Mouse (Mus musculus) layer of hippocampus, postnatal 10 days (tissue): ENCODE results near the gene Tns2. TPM values are rescaled to one million over a fixed set of nuclear protein-coding genes. Genes with fewer than 3 reads are reported as not detected.

Experiments
- DNase-seq, 2 experiments: peaks; one replicate each; pipeline ENCODE4 v3.0.0; 2021; ENCODE audit warnings: low spot score in 2 of 2
- total RNA-seq, 2 experiments: library from RNA; stranded (reverse); gene quantifications; 2 replicates each; pipeline ENCODE4 v1.2.3; 2021

The Tns2 gene
- total RNA-seq, 2 experiments from 2014 or later = 13.4 to 16.8 TPM

DNA sequence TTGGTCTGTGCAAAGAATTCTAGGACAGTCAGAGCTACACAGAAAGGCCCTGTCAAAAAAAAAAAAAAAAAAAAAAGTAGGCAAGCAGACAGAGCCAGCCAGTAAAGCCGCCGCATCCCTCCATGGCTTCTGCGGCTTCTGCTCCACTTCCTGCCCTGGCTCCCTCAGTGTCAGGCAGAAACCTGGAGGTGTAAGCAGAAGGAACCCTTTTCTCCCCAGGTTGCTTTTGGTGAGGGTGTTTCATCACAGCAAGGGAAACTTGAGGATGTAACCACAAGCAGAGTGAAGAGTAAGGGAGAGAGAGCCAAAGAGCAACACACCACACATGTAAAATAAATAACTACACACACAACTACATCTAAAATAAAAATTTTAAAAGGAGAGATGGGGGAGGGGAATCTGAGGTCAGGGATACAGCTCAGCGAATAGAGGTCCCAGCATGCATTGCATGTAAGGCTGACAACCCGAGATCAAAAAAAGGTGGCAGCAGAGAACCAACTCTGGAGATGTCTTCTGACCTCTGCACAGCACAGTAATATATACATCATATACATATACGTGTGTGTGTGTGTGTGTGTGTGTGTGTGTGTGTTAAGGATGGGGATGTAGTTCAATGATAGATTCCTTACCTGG lies 65.4 kb downstream of the Tns2 start:
- no peak for DNase-seq

Other genes starting within 250 kb of the Tns2 start
- 1 to 10 TPM; 5.4 to 6.9 TPM for gene Krt1, start 249.6 kb upstream of the Tns2 start, total RNA-seq
- 10 to 100 TPM in 1 of 2 experiments, 1 to 10 TPM in 1; 9.5 to 10.4 TPM for gene Krt77, start 230.7 kb upstream of the Tns2 start, total RNA-seq
- gene Krt76, start 207.5 kb upstream of the Tns2 start, total RNA-seq = not detected
- gene Krt4, start 175.7 kb upstream of the Tns2 start, total RNA-seq = not detected
- under 1 TPM; 0.34 to 0.51 TPM for gene Krt79, start 160.1 kb upstream of the Tns2 start, total RNA-seq
- gene Krt78, start 146.1 kb upstream of the Tns2 start, total RNA-seq = not detected
- gene Krt8, start 95.9 kb upstream of the Tns2 start, total RNA-seq = under 1 TPM in 1 of 2 experiments, not detected in 1; 0.71 TPM
- gene Krt18, start 72.2 kb upstream of the Tns2 start, total RNA-seq = 1 to 10 TPM in 1 of 2 experiments, under 1 TPM in 1; 0.85 to 1.6 TPM
- gene Eif4b, start 26.6 kb upstream of the Tns2 start, total RNA-seq = 100 to 1,000 TPM; 178 to 181 TPM
- gene Spryd3, start 35.8 kb downstream of the Tns2 start, total RNA-seq = 100 to 1,000 TPM; 148 to 163 TPM
- gene Igfbp6, start 43.9 kb downstream of the Tns2 start, total RNA-seq = 1 to 10 TPM; 2.3 to 3.1 TPM
- gene Soat2, start 50.1 kb downstream of the Tns2 start, total RNA-seq = not detected
- 10 to 100 TPM; 64.4 to 68.3 TPM for gene Zfp740, start 102.8 kb downstream of the Tns2 start, total RNA-seq
- gene Csad, start 104.3 kb downstream of the Tns2 start, total RNA-seq = 10 to 100 TPM; 33.0 to 38.7 TPM
- gene Itgb7, start 131.5 kb downstream of the Tns2 start, total RNA-seq = 1 to 10 TPM; 1.3 to 2.5 TPM
- 10 to 100 TPM; 12.5 to 15.6 TPM for gene Rarg, start 157.1 kb downstream of the Tns2 start, total RNA-seq
- gene Gm9918, start 170.2 kb downstream of the Tns2 start, total RNA-seq = not detected
- 10 to 100 TPM; 33.3 to 33.9 TPM for gene Mfsd5, start 179.0 kb downstream of the Tns2 start, total RNA-seq
- 1 to 10 TPM; 4.5 to 6.2 TPM for gene Espl1, start 195.9 kb downstream of the Tns2 start, total RNA-seq
- 100 to 1,000 TPM; 379 to 390 TPM for gene Pfdn5, start 225.7 kb downstream of the Tns2 start, total RNA-seq
- gene Myg1, start 231.3 kb downstream of the Tns2 start, total RNA-seq = 10 to 100 TPM; 61.8 to 62.8 TPM